Mouse (Mus musculus) urinary bladder, postnatal 0 days (tissue): ENCODE data around the gene Tnfrsf22. TPM values are rescaled to one million over a fixed set of nuclear protein-coding genes. Genes with fewer than 3 reads are reported as not detected.

Experiments used
- polyA plus RNA-seq: library from polyadenylated mRNA; unstranded; fragments of >200 nt; fragmentation: Nextera tagmentation; extraction: Ambion mirVana; gene quantifications from 2 replicates; pipeline ENCODE4 v1.2.1, GENCODE M21; 2015

The Tnfrsf22 gene
- polyA plus RNA-seq: 10.9 and 14.1 TPM in 2 replicates

GRCm38 (mm10) chr7:143649034-143649768, at the start of gene Tnfrsf22:
Tnfrsf22 (minus strand) TSS chr7:143649661.

GRCm38 (mm10) chr7:143685359-143686067, 36.1 kb upstream of the Tnfrsf22 start, which contains the start of gene Tnfrsf23:
Tnfrsf23 (minus strand) TSS chr7:143685872.

DNA sequence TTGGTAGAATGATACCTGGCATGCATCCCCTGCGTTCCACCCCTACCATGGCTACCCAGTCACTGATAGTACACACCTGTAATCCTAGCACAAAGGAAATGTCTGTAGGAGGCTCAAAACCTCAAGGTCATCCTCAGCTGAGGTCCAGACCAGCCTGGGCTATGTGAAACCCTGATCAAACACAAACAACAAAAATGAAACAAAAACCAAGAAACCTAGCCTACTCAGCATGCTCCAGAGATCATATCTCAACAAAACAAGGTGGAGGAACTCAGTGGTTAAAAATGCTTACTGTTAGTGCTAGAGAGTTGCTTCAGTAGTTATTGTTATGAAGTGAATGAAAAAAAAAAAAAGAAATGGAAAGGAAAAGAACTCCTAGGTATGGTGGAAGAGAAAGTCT, 20.9 kb downstream of the Tnfrsf22 start, which contains the start of gene Tnfrsf26:
Gene Tnfrsf26 (minus strand): TSS at position 183 of the 400 bp plus-strand sequence.

DNA sequence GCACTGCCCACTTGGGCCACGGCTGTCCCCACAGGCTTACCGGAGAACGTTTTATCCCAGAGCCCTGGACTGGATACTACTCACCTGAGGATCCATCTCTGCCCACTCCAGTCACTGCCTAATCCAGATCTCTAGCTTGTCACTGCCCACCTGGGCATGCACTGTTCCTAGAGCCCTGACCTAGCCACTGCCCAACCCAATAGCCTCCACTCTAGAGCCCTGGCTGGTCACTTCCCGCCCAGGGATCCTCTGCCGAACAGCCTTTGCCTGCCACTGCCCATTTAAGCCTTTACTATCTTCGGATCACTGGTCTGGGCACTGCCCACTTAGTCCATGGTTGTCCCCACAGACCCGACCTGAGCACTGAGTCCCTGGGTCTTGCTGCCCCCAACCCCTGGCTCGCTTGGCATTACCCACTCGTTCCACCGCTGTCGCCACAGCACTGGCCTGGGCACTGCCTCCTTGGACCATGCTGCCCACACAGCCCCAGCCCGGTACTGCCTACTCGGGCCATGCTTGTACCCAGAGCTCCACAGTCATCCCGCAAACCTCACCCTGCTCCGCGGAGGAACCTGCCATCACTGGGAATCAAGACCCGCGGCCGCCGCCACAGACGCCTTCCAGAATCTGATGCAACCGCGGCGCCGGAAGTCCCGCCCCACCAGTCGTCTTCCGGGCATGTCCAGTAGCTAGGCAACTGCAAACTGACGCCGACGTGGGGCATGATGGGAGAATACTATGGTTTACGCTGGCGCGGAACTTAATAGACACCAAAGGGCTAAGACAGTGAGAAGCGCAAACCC, 49.8 kb downstream of the Tnfrsf22 start, which contains the start of gene Cars:
Gene Cars (minus strand): TSS at position 663 of the 803 bp plus-strand sequence.

Other genes with a start within 250 kb of the Tnfrsf22 start
- gene Cdkn1c, start 188.6 kb downstream of the Tnfrsf22 start, polyA plus RNA-seq: 118 and 150 TPM in 2 replicates
- gene Slc22a18, start 175.9 kb downstream of the Tnfrsf22 start, polyA plus RNA-seq: 4.3 and 4.8 TPM in 2 replicates
- 6.5 and 8.3 TPM in 2 replicates for gene Phlda2, start 146.5 kb downstream of the Tnfrsf22 start, polyA plus RNA-seq
- gene Nap1l4, start 100.6 kb downstream of the Tnfrsf22 start, polyA plus RNA-seq: 123 and 128 TPM in 2 replicates
- 49.1 and 50.7 TPM in 2 replicates for gene Cars, start 49.6 kb downstream of the Tnfrsf22 start, polyA plus RNA-seq
- 0.89 and 1.3 TPM in 2 replicates for gene Tnfrsf26, start 20.9 kb downstream of the Tnfrsf22 start, polyA plus RNA-seq
- 8.2 and 9.2 TPM in 2 replicates for gene Tnfrsf23, start 36.2 kb upstream of the Tnfrsf22 start, polyA plus RNA-seq
- 43.1 and 44.2 TPM in 2 replicates for gene Osbpl5, start 107.3 kb upstream of the Tnfrsf22 start, polyA plus RNA-seq
- not detected in 2 replicates for gene Mrgprg, start 117.3 kb upstream of the Tnfrsf22 start, polyA plus RNA-seq
- 0.29 and 0.51 TPM in 2 replicates for gene Mrgpre, start 134.8 kb upstream of the Tnfrsf22 start, polyA plus RNA-seq
- gene Nadsyn1, start 173.2 kb upstream of the Tnfrsf22 start, polyA plus RNA-seq: 4.1 and 4.5 TPM in 2 replicates
- gene Dhcr7, start 173.5 kb upstream of the Tnfrsf22 start, polyA plus RNA-seq: 38.4 and 63.1 TPM in 2 replicates
- not detected in 2 replicates for gene Gm498, start 217.2 kb upstream of the Tnfrsf22 start, polyA plus RNA-seq